Comparison of ENCODE assay signal across 16 mouse cellular contexts in genomic region chr2:181752626-181753025, GRCm38 (mm10). TPM values are rescaled to one million over a fixed set of nuclear protein-coding genes. Genes with fewer than 3 reads are reported as not detected.
DNase-seq lines count a peak whose midpoint lies in the region.
"Had no signal": no experiment of that assay in that cellular context is flagged by ENCODE, and none has a peak within 500 bp of the region (broad histone marks: within the 10 kb centered on the region; RNA-seq: fewer than 3 reads in every experiment).

No protein-coding gene starts in this region.

- intact Hi-C loops in heart, postnatal 14 days (cut with DNase I): no loop called here

- DNase-seq in heart, adult 11 months: peak; percentile 59
- no peak for DNase-seq in heart, postnatal 14 days
- DNase-seq in cerebellum, adult 18-20 months: peak; percentile 63 to 65
- peak; percentile 72 to 75 for DNase-seq in cerebellum, postnatal 10 days
- DNase-seq in B cell, adult 2 months: no peak
- no peak for DNase-seq in adipocyte (ENCODE audit: low spot score)
- no peak for DNase-seq in thymus, adult 18-20 months
- DNase-seq: adrenal gland, postnatal 10 days; gastrocnemius, postnatal 10 days; heart, postnatal 4 days; kidney, adult 11 months; kidney, adult 9 months had no signal

RNA-seq across cellular contexts. Expression of gene Myt1, which starts 10.5 kb away (rescaled TPM):
- not detected for total RNA-seq in heart, postnatal 14 days (2021)
- total RNA-seq: heart, adult 8-10 months; heart, postnatal 4 days had no signal

RNA-seq across cellular contexts. Expression of gene Oprl1, which starts 37.8 kb away (rescaled TPM):
- not detected for total RNA-seq in heart, postnatal 14 days (2021)
- total RNA-seq: G1E; gastrocnemius, postnatal 10 days; gastrocnemius, postnatal 4 days had no signal

RNA-seq across cellular contexts. Expression of gene Lkaaear1, which starts 54.4 kb away (rescaled TPM):
- not detected for total RNA-seq in heart, postnatal 14 days (2021)
- total RNA-seq: adrenal gland, postnatal 10 days; adrenal gland, postnatal 4 days; G1E; gastrocnemius, postnatal 10 days; gastrocnemius, postnatal 4 days; heart, adult 8-10 months; heart, postnatal 4 days had no signal

RNA-seq across cellular contexts. Expression of gene Rgs19, which starts 58.8 kb away (rescaled TPM):
- total RNA-seq in heart, postnatal 14 days (2021): 1 to 10 TPM; 7.2 to 8.1 TPM

Comparison
In these comparisons a context has a peak if more than half of its experiments do, and no peak if none do; other contexts are left out.
1. DNase-seq: peak in heart, adult 11 months (single experiment), cerebellum, adult 18-20 months (2 of 2) and cerebellum, postnatal 10 days (2 of 2); none in heart, postnatal 14 days (0 of 2), B cell, adult 2 months (0 of 2), adipocyte (single experiment) and thymus, adult 18-20 months (0 of 2).